Mouse (Mus musculus): ENCODE measurements around the gene Tsks. TPM values are rescaled to one million over a fixed set of nuclear protein-coding genes. Genes with fewer than 3 reads are reported as not detected.

Gene Tsks
- polyA plus RNA-seq (2014; fragmentation: Nextera tagmentation; extraction: Ambion mirVana): not detected in 2 replicates

DNA sequence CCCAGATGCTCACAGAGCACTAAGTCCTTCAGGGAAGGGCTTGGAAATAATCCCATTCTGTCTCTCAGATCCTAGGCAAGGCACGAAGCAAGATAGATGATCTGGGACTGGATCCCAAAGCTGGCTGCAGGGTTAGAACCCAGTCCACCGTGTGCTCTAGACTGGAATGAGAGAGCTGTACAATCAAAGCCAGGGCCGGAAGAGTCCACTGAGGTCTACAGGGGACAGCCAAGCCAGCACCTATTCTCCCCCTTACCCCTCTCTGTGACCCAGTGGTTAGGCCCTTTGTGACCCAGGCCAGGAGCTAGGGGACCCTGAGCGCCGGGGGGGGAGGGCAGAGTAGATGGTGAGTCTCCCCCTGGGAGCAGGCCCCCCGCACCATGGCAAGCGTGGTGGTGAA is at the start of gene Tsks:
Gene Tsks, plus strand, starts transcription at position 301 of the 400 bp plus-strand sequence.
- no peaks in the 10 kb centered on the region for H3K4me1 ChIP-seq (ENCODE audit: control insufficient read depth, insufficient read depth, low read length)
- no peak within 1 kb of the TSS for H3K27ac ChIP-seq (replicated peaks; ENCODE audit: low read depth, low read length)
- ATAC-seq (ENCODE audit: low FRiP score, low TSS enrichment): no peak
- no peaks in the 10 kb centered on the region for H3K27me3 ChIP-seq (ENCODE audit: control insufficient read depth, insufficient read depth, low read length)
- no peak within 1 kb of the TSS for H3K9ac ChIP-seq (replicated peaks; ENCODE audit: low read length)
- H3K9me3 ChIP-seq (ENCODE audit: control insufficient read depth, low read length): no peaks in the 10 kb centered on the region
- H3K4me3 ChIP-seq (replicated peaks; ENCODE audit: low read depth, low read length): no peak within 1 kb of the TSS
- no peak for DNase-seq
- no peak within 1 kb of the TSS for H3K4me2 ChIP-seq (ENCODE audit: low read length)
- 78% methylated on average over 7 of the region's 7 CpGs for WGBS
- no peaks in the 10 kb centered on the region for H3K36me3 ChIP-seq (ENCODE audit: control insufficient read depth, insufficient read depth, low read length)

DNA sequence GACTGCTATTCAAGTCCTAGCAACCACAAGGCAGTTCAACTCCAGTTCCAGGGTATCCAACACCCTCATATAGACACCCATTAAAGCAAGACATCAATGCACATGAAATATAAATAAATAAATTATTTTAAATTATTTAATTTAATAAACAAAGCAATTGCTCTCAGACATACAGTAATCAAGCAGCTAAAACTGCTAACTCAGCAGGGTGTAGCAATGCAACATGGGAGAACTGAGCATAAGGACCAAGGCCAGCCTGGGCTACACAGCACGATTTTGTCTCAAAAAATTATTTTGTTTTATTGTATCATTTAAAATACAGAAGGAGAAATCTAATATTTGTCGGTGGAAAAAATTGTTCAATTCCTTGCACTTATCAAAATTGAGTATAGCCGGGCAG is 48.8 kb upstream of the Tsks start:
- WGBS: 94% methylated on average over 3 of the region's 3 CpGs
- H3K4me1 ChIP-seq (ENCODE audit: control insufficient read depth, insufficient read depth, low read length): peaks cover 50% of the 10 kb centered on the region
- DNase-seq: no peak

DNA sequence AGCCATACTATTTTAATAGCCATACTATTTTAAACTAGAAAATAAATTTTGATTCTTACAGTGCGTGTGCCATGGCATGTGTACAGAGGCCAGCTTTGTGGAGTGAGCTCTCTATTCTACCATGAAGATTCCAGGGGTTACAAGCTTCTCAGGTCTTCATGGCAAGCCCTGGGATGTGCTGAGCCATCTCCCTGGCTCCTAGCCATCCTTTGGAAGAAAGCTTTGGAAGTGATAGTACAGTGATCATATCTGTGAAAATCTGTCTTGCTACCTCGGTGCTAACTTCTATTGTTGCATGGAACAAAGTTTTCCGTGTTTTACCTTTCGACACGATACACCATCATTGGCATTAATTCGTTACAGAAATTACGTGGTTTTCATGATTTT is 47.8 kb upstream of the Tsks start:
- H3K27ac ChIP-seq (replicated peaks; ENCODE audit: low read depth, low read length): peak overlapping the region; percentile 85
- peak overlapping the region; percentile 63 for H3K4me3 ChIP-seq (replicated peaks; ENCODE audit: low read depth, low read length)
- H3K27me3 ChIP-seq (ENCODE audit: control insufficient read depth, insufficient read depth, low read length): no peaks in the 10 kb centered on the region
- no peak for DNase-seq
- peaks cover 49% of the 10 kb centered on the region for H3K4me1 ChIP-seq (ENCODE audit: control insufficient read depth, insufficient read depth, low read length)
- H3K4me2 ChIP-seq (ENCODE audit: low read length): peak overlapping the region; percentile 84
- H3K9ac ChIP-seq (replicated peaks; ENCODE audit: low read length): 0 out of 2 replicates have a peak overlapping the region, but pooled peaks have one; percentile 18
- ATAC-seq (ENCODE audit: low FRiP score, low TSS enrichment): no peak
- H3K36me3 ChIP-seq (ENCODE audit: control insufficient read depth, insufficient read depth, low read length): peaks cover 20% of the 10 kb centered on the region
- 16% methylated on average over 7 of the region's 7 CpGs for WGBS
- H3K9me3 ChIP-seq (ENCODE audit: control insufficient read depth, low read length): no peaks in the 10 kb centered on the region

More for the DNA sequence above, 48.8 kb upstream of the Tsks start:
- no peak overlapping the region for H3K4me3 ChIP-seq (replicated peaks; ENCODE audit: low read depth, low read length)
- no peak overlapping the region for H3K4me2 ChIP-seq (ENCODE audit: low read length)
- no peak for ATAC-seq (ENCODE audit: low FRiP score, low TSS enrichment)
- no peaks in the 10 kb centered on the region for H3K9me3 ChIP-seq (ENCODE audit: control insufficient read depth, low read length)
- H3K27ac ChIP-seq (replicated peaks; ENCODE audit: low read depth, low read length): peak overlapping the region; percentile 85
- H3K36me3 ChIP-seq (ENCODE audit: control insufficient read depth, insufficient read depth, low read length): peaks cover 17% of the 10 kb centered on the region
- no peaks in the 10 kb centered on the region for H3K27me3 ChIP-seq (ENCODE audit: control insufficient read depth, insufficient read depth, low read length)
- H3K9ac ChIP-seq (replicated peaks; ENCODE audit: low read length): no peak overlapping the region

DNA sequence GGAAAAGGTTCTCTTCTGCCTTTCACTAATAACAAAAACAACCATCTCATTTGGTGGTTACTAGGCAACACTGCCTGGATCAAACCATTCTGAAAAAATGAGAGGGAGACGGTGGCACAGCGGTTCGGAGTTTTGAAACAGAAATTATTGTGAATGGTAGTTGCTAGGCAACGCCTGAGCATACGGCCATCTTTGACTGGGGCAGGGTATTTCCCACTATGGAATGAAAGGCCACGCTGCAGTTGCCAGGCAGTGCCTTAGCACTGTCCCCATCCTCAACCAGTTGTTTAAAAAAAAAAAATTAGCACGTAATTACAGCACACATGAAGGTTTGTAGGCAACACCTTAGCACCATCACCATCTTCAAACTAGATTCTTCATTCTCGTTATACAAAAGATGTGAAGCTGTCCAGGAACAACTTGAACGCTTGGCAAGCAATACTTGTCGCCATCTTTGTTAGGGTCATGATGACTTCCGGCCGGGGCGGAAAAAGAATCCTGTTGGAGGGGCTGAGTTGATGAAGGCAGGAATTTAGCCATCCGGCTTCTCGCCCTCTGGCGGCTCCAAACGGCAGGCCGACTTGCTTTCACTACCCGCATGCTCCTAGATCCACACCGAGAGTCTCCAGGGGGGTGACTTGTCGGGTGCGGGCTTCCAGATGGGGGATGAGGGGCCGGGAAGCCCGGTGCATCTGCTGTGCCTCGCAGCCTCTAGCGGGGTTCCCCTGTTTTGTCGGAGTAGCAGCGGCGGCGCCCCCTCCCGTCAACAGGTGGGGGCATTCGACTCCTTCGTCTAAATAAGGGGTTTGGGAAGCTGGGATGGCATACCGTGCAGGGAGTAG is 47.2 kb upstream of the Tsks start, which contains the start of gene Fuz:
Gene Fuz, plus strand, starts transcription at position 487 of the 842 bp plus-strand sequence.
- WGBS: under 1% methylated on average over 34 of the region's 34 CpGs
- peaks cover 20% of the 10 kb centered on the region for H3K36me3 ChIP-seq (ENCODE audit: control insufficient read depth, insufficient read depth, low read length)
- H3K9me3 ChIP-seq (ENCODE audit: control insufficient read depth, low read length): no peaks in the 10 kb centered on the region
- ATAC-seq (ENCODE audit: low FRiP score, low TSS enrichment): peak; percentile 81
- no peaks in the 10 kb centered on the region for H3K27me3 ChIP-seq (ENCODE audit: control insufficient read depth, insufficient read depth, low read length)
- H3K4me1 ChIP-seq (ENCODE audit: control insufficient read depth, insufficient read depth, low read length): peaks cover 43% of the 10 kb centered on the region
- peak within 1 kb of the TSS; percentile 84 for H3K4me2 ChIP-seq (ENCODE audit: low read length)
- peak; percentile 97 for DNase-seq
- H3K27ac ChIP-seq (replicated peaks; ENCODE audit: low read depth, low read length): peak within 1 kb of the TSS; percentile 85
- H3K4me3 ChIP-seq (replicated peaks; ENCODE audit: low read depth, low read length): peak within 1 kb of the TSS; percentile 63
- peak within 1 kb of the TSS; percentile 70 for H3K9ac ChIP-seq (replicated peaks; ENCODE audit: low read length)

DNA sequence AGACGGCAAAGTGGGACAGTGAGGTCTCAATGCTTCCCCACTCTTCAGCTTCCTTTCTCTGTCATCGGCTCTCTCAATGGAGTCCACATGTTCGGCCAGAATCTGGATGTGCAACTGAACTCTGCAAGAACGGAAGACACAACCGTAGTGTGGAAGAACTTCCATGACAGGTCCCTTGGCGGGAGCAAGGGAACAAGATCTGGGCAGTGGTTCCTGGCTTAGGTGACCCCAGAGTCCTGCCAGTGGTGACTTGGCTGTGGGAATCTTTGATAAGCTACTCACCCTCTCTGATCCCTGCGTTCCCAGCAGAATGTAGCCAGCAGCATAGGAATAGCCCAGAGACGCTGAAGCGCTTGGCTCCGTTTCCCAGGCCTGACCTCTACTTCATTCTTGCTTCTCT is 46.5 kb upstream of the Tsks start:
- DNase-seq: no peak
- H3K36me3 ChIP-seq (ENCODE audit: control insufficient read depth, insufficient read depth, low read length): peaks cover 27% of the 10 kb centered on the region

DNA sequence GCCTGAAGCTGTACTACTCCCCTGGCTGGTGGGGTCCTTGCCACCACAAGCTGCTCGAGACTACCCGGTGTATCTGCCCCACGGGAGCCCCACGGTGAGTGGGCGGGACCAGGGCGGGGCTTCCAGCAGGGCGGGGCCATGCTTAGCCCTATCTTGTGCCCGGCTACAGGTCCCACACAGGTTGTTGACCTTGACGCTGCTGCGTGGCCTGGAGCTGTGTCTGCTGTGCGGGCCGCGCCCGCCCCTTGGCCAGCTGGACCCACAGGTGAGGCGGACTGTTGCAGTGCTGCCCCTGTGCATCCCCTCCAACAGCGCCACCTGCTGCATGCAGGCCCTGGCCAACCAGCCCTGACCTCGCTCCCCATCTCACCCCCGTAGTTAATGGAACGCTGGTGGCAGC is 44.4 kb upstream of the Tsks start:
- no peak for ATAC-seq (ENCODE audit: low FRiP score, low TSS enrichment)
- WGBS: 38% methylated on average over 19 of the region's 19 CpGs
- Histone ChIP-seq H3K9me3 (ENCODE audit: control insufficient read depth, low read length) (no peaks in the 10 kb centered on the region), H3K4me1 (ENCODE audit: control insufficient read depth, insufficient read depth, low read length) (peaks cover 33% of the 10 kb centered on the region), H3K27me3 (ENCODE audit: control insufficient read depth, insufficient read depth, low read length) (no peaks in the 10 kb centered on the region), H3K36me3 (ENCODE audit: control insufficient read depth, insufficient read depth, low read length) (peaks cover 46% of the 10 kb centered on the region), H3K9ac (replicated peaks; ENCODE audit: low read length) (no peak overlapping the region), H3K27ac (replicated peaks; ENCODE audit: low read depth, low read length) (no peak overlapping the region), H3K4me3 (replicated peaks; ENCODE audit: low read depth, low read length) (no peak overlapping the region), H3K4me2 (ENCODE audit: low read length) (no peak overlapping the region)
- no peak for DNase-seq

More for the DNA sequence above, 46.5 kb upstream of the Tsks start:
- Histone ChIP-seq H3K4me3 (replicated peaks; ENCODE audit: low read depth, low read length) (peak overlapping the region; percentile 63), H3K4me2 (ENCODE audit: low read length) (peak overlapping the region; percentile 84), H3K4me1 (ENCODE audit: control insufficient read depth, insufficient read depth, low read length) (peaks cover 39% of the 10 kb centered on the region), H3K27ac (replicated peaks; ENCODE audit: low read depth, low read length) (peak overlapping the region; percentile 85), H3K9me3 (ENCODE audit: control insufficient read depth, low read length) (no peaks in the 10 kb centered on the region), H3K27me3 (ENCODE audit: control insufficient read depth, insufficient read depth, low read length) (no peaks in the 10 kb centered on the region), H3K9ac (replicated peaks; ENCODE audit: low read length) (peak overlapping the region; percentile 70)
- no peak for ATAC-seq (ENCODE audit: low FRiP score, low TSS enrichment)
- 25% methylated on average over 10 of the region's 10 CpGs for WGBS

DNA sequence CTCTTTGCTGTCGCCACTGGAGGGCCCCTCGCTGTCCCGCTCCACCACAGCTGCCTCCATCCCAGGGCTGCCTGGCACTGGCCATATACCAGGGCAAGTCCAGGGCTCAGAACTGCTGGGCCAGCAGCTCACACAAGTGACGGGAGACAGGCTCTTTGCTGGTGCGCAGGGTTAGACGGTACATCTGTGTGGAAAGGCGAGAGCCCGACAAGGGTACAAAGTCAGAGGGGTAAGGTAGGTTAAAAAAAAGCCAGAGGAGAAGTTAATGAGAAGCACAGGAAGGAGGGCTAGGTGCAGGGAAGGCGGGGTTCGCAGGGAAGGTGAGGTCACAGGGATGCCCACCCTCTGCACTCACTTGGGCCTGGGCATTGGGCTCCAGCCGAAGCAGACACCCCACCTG is 42.4 kb upstream of the Tsks start:
- DNase-seq (no peak), ATAC-seq (ENCODE audit: low FRiP score, low TSS enrichment) (no peak)
- Histone ChIP-seq H3K36me3 (ENCODE audit: control insufficient read depth, insufficient read depth, low read length) (peaks cover 67% of the 10 kb centered on the region), H3K27me3 (ENCODE audit: control insufficient read depth, insufficient read depth, low read length) (no peaks in the 10 kb centered on the region), H3K27ac (replicated peaks; ENCODE audit: low read depth, low read length) (no peak overlapping the region), H3K4me1 (ENCODE audit: control insufficient read depth, insufficient read depth, low read length) (0 out of 2 replicates have a peak, but pooled peaks cover 17% of the 10 kb centered on the region), H3K9ac (replicated peaks; ENCODE audit: low read length) (no peak overlapping the region), H3K9me3 (ENCODE audit: control insufficient read depth, low read length) (no peaks in the 10 kb centered on the region), H3K4me3 (replicated peaks; ENCODE audit: low read depth, low read length) (no peak overlapping the region), H3K4me2 (ENCODE audit: low read length) (no peak overlapping the region)
- 87% methylated on average over 11 of the region's 11 CpGs for WGBS

DNA sequence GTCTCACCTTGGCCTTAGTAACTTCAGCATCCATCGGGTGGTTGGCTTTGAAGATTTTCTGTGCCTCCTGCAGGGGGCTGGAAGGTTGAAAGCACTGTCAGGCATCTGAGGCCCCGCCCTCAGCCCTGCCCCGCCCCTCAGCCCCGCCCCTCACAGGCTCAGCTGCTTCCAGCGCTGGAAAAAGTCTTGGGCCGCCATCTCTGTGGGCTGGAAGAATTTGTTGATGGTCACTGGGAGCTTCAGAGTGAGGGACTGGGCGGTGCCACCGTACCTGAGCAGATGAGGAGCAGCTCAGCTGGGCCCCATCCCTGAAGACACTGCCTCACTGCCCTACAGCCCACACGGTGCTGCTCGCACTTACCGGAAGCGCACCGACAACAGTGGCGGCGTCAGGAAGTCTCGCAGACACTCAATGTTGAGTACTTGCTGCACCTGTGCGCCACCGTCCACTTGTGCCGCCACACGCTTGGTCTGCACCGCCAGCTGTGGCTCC is 41.7 kb upstream of the Tsks start:
- WGBS: 19% methylated on average over 21 of the region's 21 CpGs

More for the DNA sequence above, 41.7 kb upstream of the Tsks start:
- peak; percentile 74 for DNase-seq
- H3K9ac ChIP-seq (replicated peaks; ENCODE audit: low read length): 0 out of 2 replicates have a peak overlapping the region, but pooled peaks have one; percentile 20
- 0 out of 2 replicates have a peak, but pooled peaks cover 16% of the 10 kb centered on the region for H3K4me1 ChIP-seq (ENCODE audit: control insufficient read depth, insufficient read depth, low read length)
- ATAC-seq (ENCODE audit: low FRiP score, low TSS enrichment): peak; percentile 9; the same call in 1 of the 2 replicates
- H3K27me3 ChIP-seq (ENCODE audit: control insufficient read depth, insufficient read depth, low read length): no peaks in the 10 kb centered on the region
- no peak overlapping the region for H3K4me3 ChIP-seq (replicated peaks; ENCODE audit: low read depth, low read length)
- peaks cover 73% of the 10 kb centered on the region for H3K36me3 ChIP-seq (ENCODE audit: control insufficient read depth, insufficient read depth, low read length)
- H3K4me2 ChIP-seq (ENCODE audit: low read length): peak overlapping the region; percentile 32
- H3K27ac ChIP-seq (replicated peaks; ENCODE audit: low read depth, low read length): 0 out of 2 replicates have a peak overlapping the region, but pooled peaks have one; percentile 37
- no peaks in the 10 kb centered on the region for H3K9me3 ChIP-seq (ENCODE audit: control insufficient read depth, low read length)
